Comparison of ENCODE assay signal across 21 mouse cellular contexts in genomic region chr7:29396216-29396942, GRCm38 (mm10).
DNase-seq lines count a peak whose midpoint lies in the region; ATAC-seq lines count a peak whose summit lies in the region.
"Had no signal": no experiment of that assay in that cellular context is flagged by ENCODE, and none has a peak within 500 bp of the region (broad histone marks: within the 10 kb centered on the region; RNA-seq: fewer than 3 reads in every experiment).

No protein-coding gene starts in this region.

- H3K27me3 ChIP-seq in limb, embryonic 15.5 days, result no peaks in the 10 kb centered on the region
- no peaks in the 10 kb centered on the region for H3K27me3 ChIP-seq in limb, embryonic 10.5 days (ENCODE audit: low read depth, poor library complexity, severe bottlenecking)
- H3K27me3 ChIP-seq: forebrain, embryonic 12.5 days; neural tube, embryonic 15.5 days had no signal

- peaks cover 16% of the 10 kb centered on the region for H3K4me1 ChIP-seq in limb, embryonic 15.5 days
- H3K4me1 ChIP-seq in limb, embryonic 10.5 days, result 0 out of 2 replicates have a peak, but pooled peaks cover 4% of the 10 kb centered on the region

- H3K4me2 ChIP-seq in limb, embryonic 15.5 days, result no peak overlapping the region
- H3K4me2 ChIP-seq: forebrain, embryonic 12.5 days; hindbrain, embryonic 14.5 days; liver, embryonic 11.5 days; neural tube, embryonic 15.5 days had no signal

- 89% methylated on average over 12 of the region's 12 CpGs for WGBS in limb, embryonic 15.5 days
- 89% methylated on average over 12 of the region's 12 CpGs for WGBS in limb, embryonic 10.5 days

- 0 out of 2 replicates have a peak, but pooled peaks have one; percentile 17 for ATAC-seq in limb, embryonic 15.5 days (ENCODE audit: insufficient number of reproducible peaks, low FRiP score, low TSS enrichment, low read depth)
- ATAC-seq: inflammation-experienced regulatory T-cells, adult 6 months; liver, postnatal 0 days had no signal

- DNase-seq in limb, embryonic 10.5 days (ENCODE audit: low spot score), result no peak
- DNase-seq in cerebellum, adult 11-12 months, result peak; percentile 76
- DNase-seq in cerebellum, postnatal 10 days, result peak; percentile 71 to 74
- peak; percentile 40 for DNase-seq in testis, postnatal 14 days (ENCODE audit: low spot score)
- DNase-seq in B cell, adult 2 months, result no peak
- DNase-seq in kidney, postnatal 4 days, result no peak
- DNase-seq: adrenal gland, postnatal 14 days; heart, postnatal 4 days; kidney, adult 18-20 months; liver, postnatal 0 days; lung, postnatal 10 days; right cerebral cortex, postnatal 14 days; thymus, postnatal 4 days had no signal

- no peak overlapping the region for H3K4me3 ChIP-seq in limb, embryonic 15.5 days
- no peak overlapping the region for H3K4me3 ChIP-seq in limb, embryonic 10.5 days
- H3K4me3 ChIP-seq: forebrain, embryonic 12.5 days; midbrain, embryonic 10.5 days; neural tube, embryonic 15.5 days had no signal

- no peaks in the 10 kb centered on the region for H3K9me3 ChIP-seq in limb, embryonic 15.5 days
- no peaks in the 10 kb centered on the region for H3K9me3 ChIP-seq in limb, embryonic 10.5 days (replicated peaks)
- H3K9me3 ChIP-seq: forebrain, embryonic 12.5 days; midbrain, embryonic 10.5 days; neural tube, embryonic 15.5 days had no signal

- peaks cover 69% of the 10 kb centered on the region for H3K36me3 ChIP-seq in limb, embryonic 15.5 days
- peaks cover 66% of the 10 kb centered on the region for H3K36me3 ChIP-seq in limb, embryonic 10.5 days

- peak overlapping the region; percentile 23; the same call in 1 of the 2 replicates for H3K27ac ChIP-seq in limb, embryonic 15.5 days
- no peak overlapping the region for H3K27ac ChIP-seq in limb, embryonic 10.5 days
- H3K27ac ChIP-seq: forebrain, embryonic 12.5 days; hindbrain, embryonic 14.5 days; kidney, postnatal 0 days; midbrain, embryonic 10.5 days; neural tube, embryonic 15.5 days had no signal

- no peak overlapping the region for H3K9ac ChIP-seq in limb, embryonic 15.5 days
- H3K9ac ChIP-seq: forebrain, embryonic 12.5 days; hindbrain, embryonic 14.5 days; liver, postnatal 0 days; neural tube, embryonic 15.5 days had no signal

Comparison
In these comparisons a context has a peak if more than half of its experiments do, and no peak if none do; other contexts are left out.
1. DNase-seq: peak in cerebellum, adult 11-12 months (single experiment), cerebellum, postnatal 10 days (2 of 2) and testis, postnatal 14 days (single experiment); none in limb, embryonic 10.5 days (single experiment), B cell, adult 2 months (0 of 2) and kidney, postnatal 4 days (0 of 2).